Comparison of ENCODE assay signal across 17 mouse cellular contexts in genomic region chr9:15541735-15542354, GRCm38 (mm10). TPM values are rescaled to one million over a fixed set of nuclear protein-coding genes. Genes with fewer than 3 reads are reported as not detected.
DNase-seq lines count a peak whose midpoint lies in the region; ATAC-seq and TF ChIP-seq lines count a peak whose summit lies in the region.
"Had no signal": no experiment of that assay in that cellular context is flagged by ENCODE, and none has a peak within 500 bp of the region (broad histone marks: within the 10 kb centered on the region; RNA-seq: fewer than 3 reads in every experiment).

No protein-coding gene starts in this region.

- H3K27me3 ChIP-seq in kidney, adult 2 months (replicated peaks; ENCODE audit: control insufficient read depth, insufficient read depth, low read length): no peaks in the 10 kb centered on the region
- no peaks in the 10 kb centered on the region for H3K27me3 ChIP-seq in liver, postnatal 0 days (ENCODE audit: insufficient read depth, low read length)
- H3K27me3 ChIP-seq: forebrain, embryonic 13.5 days; heart, embryonic 13.5 days; midbrain, embryonic 15.5 days had no signal

- H3K27ac ChIP-seq in kidney, adult 2 months (ENCODE audit: insufficient read depth, low read depth, low read length): 0 out of 2 replicates have a peak overlapping the region, but pooled peaks have one; percentile 20
- peak overlapping the region; percentile 90 for H3K27ac ChIP-seq in liver, postnatal 0 days (ENCODE audit: low read depth)
- H3K27ac ChIP-seq: forebrain, embryonic 13.5 days; gastrocnemius, adult 2 months; heart, embryonic 13.5 days; hindbrain, postnatal 0 days; left cerebral cortex, adult 2 months; midbrain, embryonic 15.5 days had no signal

- TF ChIP-seq CTCF in kidney, adult 2 months (conservative IDR thresholded peaks at IDR 0.05; ENCODE audit: insufficient read depth, insufficient read length, low read depth, low read length): no peak
- no peak for TF ChIP-seq CTCF in liver, postnatal 0 days (IDR thresholded peaks at IDR 0.05; ENCODE audit: low read depth)

- WGBS in kidney, adult 2 months: 62% methylated on average over 5 of the region's 5 CpGs
- WGBS in liver, postnatal 0 days (ENCODE audit: insufficient replicate concordance): 19% methylated on average over 5 of the region's 5 CpGs

- DNase-seq in kidney, adult 2 months: no peak
- no peak for DNase-seq in kidney, adult 8-10 months
- DNase-seq in CD4-positive helper T cell, adult 2 months (ENCODE audit: low read depth, low spot score): peak; percentile 50
- peak; percentile 55 for DNase-seq in induced T-regulatory cell, adult 2 months (ENCODE audit: low read depth)
- DNase-seq in liver, postnatal 0 days: peak; percentile 49
- DNase-seq in layer of hippocampus, adult 11-12 months (ENCODE audit: low spot score): no peak
- no peak for DNase-seq in cerebellum, adult 9-11 months
- no peak for DNase-seq in layer of hippocampus, adult 8-10 months (ENCODE audit: low spot score in 2 of 2)
- DNase-seq: adrenal gland, postnatal 25 days; cerebellum, adult 11-12 months; gastrocnemius, adult 2 months; lung, adult 2 months had no signal

- H3K4me1 ChIP-seq in kidney, adult 2 months (ENCODE audit: control insufficient read depth, insufficient read depth, low read length): no peaks in the 10 kb centered on the region; the same call in 1 of the 2 replicates
- H3K4me1 ChIP-seq in liver, postnatal 0 days (ENCODE audit: insufficient read depth): peaks cover 32% of the 10 kb centered on the region
- H3K4me1 ChIP-seq: forebrain, embryonic 13.5 days; midbrain, embryonic 15.5 days had no signal

- ATAC-seq in liver, postnatal 0 days: peak; percentile 96
- ATAC-seq: forebrain, embryonic 13.5 days; hindbrain, postnatal 0 days; midbrain, embryonic 15.5 days had no signal

- TF ChIP-seq EP300 in liver, postnatal 0 days (IDR thresholded peaks at IDR 0.05; ENCODE audit: low read depth): no peak

- H3K9me3 ChIP-seq in liver, postnatal 0 days (ENCODE audit: low read length): no peaks in the 10 kb centered on the region
- H3K9me3 ChIP-seq: forebrain, embryonic 13.5 days; heart, embryonic 13.5 days; midbrain, embryonic 15.5 days had no signal

- no peaks in the 10 kb centered on the region for H3K36me3 ChIP-seq in kidney, adult 2 months (ENCODE audit: control insufficient read depth, insufficient read depth, low read length)
- no peaks in the 10 kb centered on the region for H3K36me3 ChIP-seq in liver, postnatal 0 days (replicated peaks; ENCODE audit: insufficient read depth, low read length)
- H3K36me3 ChIP-seq: midbrain, embryonic 15.5 days had no signal

- no peak overlapping the region for H3K4me2 ChIP-seq in liver, postnatal 0 days (ENCODE audit: low read depth, low read length)
- H3K4me2 ChIP-seq: forebrain, embryonic 13.5 days; heart, embryonic 13.5 days; midbrain, embryonic 15.5 days had no signal

- H3K9ac ChIP-seq in liver, postnatal 0 days (replicated peaks): peak overlapping the region; percentile 30; the same call in 1 of the 2 replicates
- H3K9ac ChIP-seq: forebrain, embryonic 13.5 days; heart, embryonic 13.5 days; midbrain, embryonic 15.5 days had no signal

- no peak overlapping the region for H3K4me3 ChIP-seq in kidney, adult 2 months (ENCODE audit: insufficient read depth, low read depth, low read length)
- H3K4me3 ChIP-seq in liver, postnatal 0 days (ENCODE audit: low read depth, low read length): no peak overlapping the region
- H3K4me3 ChIP-seq: forebrain, embryonic 13.5 days; gastrocnemius, adult 2 months; heart, embryonic 13.5 days; left cerebral cortex, adult 2 months; midbrain, embryonic 15.5 days had no signal

- no peak for TF ChIP-seq POLR2A in kidney, adult 2 months (IDR thresholded peaks at IDR 0.05; ENCODE audit: low read depth, low read length)

RNA-seq across cellular contexts. Expression of gene Smco4, which starts 48.6 kb away (rescaled TPM):
- 18.5 and 32.0 TPM in 2 replicates for polyA plus RNA-seq in kidney, adult 2 months (2012; rRNA removed)
- polyA plus RNA-seq in liver, postnatal 0 days (2015; fragmentation: Nextera tagmentation; extraction: Ambion mirVana): 0.96 and 1.3 TPM in 2 replicates
- total RNA-seq in layer of hippocampus, adult 8-10 months (2022): 1 to 10 TPM; 6.6 to 9.6 (median 8.9) TPM

Comparison
In these comparisons a context has a peak if more than half of its experiments do, and no peak if none do; other contexts are left out.
1. DNase-seq: peak in CD4-positive helper T cell, adult 2 months (single experiment), induced T-regulatory cell, adult 2 months (single experiment) and liver, postnatal 0 days (single experiment); none in kidney, adult 2 months (single experiment), kidney, adult 8-10 months (0 of 2), layer of hippocampus, adult 11-12 months (single experiment), cerebellum, adult 9-11 months (single experiment) and layer of hippocampus, adult 8-10 months (0 of 2).